Mouse (Mus musculus) layer of hippocampus, adult 8-10 months (tissue): ENCODE measurements around the gene Bbs12. TPM values are rescaled to one million over a fixed set of nuclear protein-coding genes. Genes with fewer than 3 reads are reported as not detected.

Source experiments
- DNase-seq, 2 experiments: peaks; one replicate each; pipeline ENCODE4 v3.0.0; 2022; ENCODE audit warnings: low spot score in 2 of 2
- total RNA-seq, 4 experiments: library from RNA; stranded (reverse); gene quantifications; 2 replicates each; pipeline ENCODE4 v1.2.4; 2022

Bbs12 gene
- total RNA-seq, 4 experiments from 2014 or later = 5.2 to 6.5 (median 6.3) TPM

DNA sequence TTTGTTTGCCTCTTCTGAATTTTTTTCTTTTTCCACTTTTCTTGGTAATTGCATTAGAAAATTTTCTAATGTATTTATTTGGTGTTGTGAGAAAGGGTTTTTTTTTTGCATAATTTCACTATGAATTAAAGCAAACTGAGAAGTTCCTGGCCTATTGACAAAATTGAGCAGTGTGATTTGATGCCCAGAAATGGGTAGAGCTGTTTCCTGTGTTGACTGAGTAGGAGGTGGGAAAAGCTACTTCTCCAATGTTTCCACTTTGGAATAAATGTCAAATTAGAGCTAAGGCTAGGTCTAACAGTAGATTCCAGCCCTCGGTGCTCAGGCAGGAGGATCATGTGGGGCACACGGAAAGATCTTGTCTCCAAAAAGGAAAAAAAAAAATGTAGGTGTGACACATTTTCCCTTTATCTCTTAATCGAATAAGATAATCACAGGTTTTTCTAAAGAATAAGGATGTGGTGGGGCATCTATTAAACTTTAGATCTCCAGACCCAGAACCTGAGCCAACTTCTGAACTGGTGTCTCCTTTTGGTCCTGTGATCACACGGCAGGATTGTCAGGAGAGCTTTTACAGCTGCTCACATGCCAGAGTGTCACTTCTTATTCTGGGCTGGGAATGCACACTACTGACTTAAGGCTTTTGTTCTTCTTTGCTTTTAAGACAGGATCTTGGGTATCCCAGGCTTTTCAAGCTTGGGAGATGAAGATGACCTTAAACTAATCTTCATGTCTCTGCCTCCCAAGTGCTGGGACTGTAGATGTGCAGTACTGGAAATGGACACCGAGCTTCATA lies 13.2 kb downstream of the Bbs12 start:
- no peak for DNase-seq

DNA sequence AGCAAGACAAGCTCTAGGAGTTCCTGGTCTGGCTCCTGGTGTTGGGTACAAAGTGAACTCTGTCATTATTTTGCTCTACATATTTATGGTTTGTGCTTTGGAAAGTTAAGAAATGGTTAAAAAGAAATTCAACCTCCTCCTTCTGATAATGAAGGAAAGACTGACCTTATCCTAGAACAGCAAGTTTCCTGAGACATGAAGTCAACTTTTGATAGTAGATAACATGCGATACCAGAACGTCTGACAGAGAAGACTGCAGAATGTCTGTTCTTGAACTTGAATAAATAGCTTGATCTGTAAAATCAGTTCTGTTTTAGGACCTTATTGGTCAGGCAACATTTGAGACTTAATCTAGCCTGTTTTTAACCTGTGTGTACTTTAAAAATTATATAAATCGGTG lies 14.3 kb downstream of the Bbs12 start:
- no peak for DNase-seq

GRCm38 (mm10) chr3:37328489-37328888 lies 16.1 kb downstream of the Bbs12 start:
- DNase-seq = no peak

DNA sequence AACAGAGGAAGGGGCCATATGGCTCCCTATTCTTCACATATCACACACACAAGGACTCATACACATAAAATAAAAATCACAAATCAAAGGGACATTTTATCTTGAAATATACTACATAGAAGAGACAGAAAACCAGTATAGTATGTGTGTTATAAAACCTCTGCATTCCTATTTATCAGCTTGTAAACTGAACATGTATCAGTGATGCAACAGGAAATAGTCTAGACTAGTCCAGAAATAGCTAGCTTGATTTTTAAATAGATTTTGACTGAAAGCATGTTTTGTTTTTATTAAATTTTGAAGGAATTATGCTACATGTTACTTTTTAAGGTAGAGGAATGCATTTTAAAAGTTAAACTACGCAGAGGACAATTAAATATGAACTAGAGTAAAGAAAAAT lies 17.6 kb downstream of the Bbs12 start:
- no peak for DNase-seq

DNA sequence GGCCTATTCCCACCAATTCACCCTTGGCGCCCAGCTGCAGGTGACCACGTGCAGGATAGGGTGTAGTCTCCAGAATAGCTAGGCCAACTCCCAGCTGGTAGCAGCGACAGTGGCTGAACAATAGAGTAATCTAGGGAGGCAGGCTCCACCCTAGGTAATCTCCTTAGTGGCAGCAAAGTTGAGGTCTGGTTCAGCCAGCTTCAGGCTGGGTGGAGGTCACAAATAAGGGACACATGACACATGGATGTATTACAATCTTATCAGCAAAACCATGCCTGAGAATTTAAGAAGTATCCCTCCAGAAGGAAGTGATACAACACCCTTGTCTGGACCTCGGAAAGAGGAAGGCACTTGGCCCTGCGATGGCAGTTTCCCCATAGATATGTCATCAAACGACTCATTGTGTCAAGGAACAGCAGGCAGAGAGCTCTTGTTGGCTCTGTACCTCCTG lies 19.7 kb downstream of the Bbs12 start:
- DNase-seq = no peak

GRCm38 (mm10) chr3:37334053-37334452 lies 21.7 kb downstream of the Bbs12 start:
- DNase-seq = no peak

DNA sequence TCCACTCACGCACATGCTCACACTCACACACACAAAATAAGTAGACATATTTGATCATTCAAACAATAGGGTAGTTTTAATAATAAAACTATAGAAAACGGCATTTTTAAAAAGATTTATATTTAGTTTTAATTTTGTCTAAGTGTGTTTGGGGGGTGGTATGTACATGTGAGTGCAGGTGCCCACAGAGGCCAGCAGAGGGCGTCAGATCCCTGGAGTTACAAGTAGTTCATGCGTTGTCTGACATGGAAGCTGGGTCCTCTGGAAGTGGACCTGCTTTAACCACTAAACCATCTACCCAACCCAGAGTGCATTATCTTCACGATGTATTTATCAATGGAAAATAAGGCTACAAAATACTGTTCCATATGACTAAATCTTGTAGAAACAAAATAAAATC lies 28.8 kb downstream of the Bbs12 start:
- DNase-seq = no peak

GRCm38 (mm10) chr3:37342811-37343210 lies 30.5 kb downstream of the Bbs12 start:
- no peak for DNase-seq

DNA sequence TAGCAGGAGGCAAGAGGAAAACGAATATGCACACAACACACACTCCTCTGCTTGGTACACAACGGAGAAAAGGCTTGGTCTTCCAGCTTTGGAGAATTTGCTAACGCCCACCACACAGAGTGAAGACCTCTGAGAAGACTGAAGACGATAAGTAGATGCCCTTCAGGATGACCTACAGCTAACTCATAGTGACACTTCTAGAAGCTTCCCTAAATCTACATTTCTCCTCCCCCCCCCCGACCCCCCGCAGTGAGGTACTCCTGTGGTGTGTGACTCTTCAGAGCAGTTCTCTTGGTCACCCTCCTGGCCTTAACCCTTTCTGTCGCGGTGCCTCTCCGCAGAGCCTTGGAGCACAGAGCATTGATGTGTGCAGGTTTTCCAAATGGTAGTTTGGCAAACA lies 35.3 kb downstream of the Bbs12 start:
- DNase-seq = no peak

DNA sequence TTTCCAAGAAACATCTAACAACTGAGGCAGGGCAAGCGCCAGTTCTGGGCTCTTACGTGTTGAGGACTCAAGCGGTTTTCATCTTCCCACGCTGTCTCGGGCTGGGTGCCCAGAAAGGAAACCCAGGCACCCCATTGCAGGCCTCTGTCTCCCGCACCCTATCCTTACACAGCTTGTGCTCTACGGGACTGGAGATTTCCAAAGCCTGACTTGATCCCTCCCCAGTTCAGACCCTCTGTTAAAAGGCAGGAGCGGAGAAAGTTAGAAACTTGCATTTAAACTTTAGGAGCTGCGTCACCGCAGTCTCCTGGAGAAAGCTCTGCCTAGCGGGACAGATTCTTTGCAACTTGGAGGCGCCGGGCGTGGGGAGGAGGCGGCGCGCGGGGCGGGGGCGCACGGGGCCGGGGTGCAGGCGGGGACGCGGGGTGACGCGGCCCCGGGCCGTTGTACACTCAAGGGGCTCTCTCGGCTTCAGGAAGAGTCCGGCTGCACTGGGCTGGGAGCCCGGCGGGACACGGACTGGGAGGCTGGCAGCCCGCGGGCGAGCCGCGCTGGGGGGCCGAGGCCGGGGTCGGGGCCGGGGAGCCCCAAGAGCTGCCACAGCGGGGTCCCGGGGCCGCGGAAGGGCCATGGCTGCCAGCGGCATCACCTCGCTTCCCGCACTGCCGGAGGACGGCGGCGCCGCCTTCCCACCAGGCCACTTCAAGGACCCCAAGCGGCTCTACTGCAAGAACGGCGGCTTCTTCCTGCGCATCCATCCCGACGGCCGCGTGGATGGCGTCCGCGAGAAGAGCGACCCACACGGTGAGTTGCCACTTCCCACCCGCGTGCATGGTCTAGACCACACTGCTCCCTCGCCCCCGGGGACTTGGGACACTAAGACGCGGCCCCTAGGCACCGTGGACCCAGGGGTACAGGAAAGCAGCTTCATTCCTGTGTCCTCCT lies 36.1 kb downstream of the Bbs12 start, which contains the start of gene Fgf2:
TSS of gene Fgf2 (plus strand) at position 126 of the 945 bp plus-strand sequence.
- peak in 1 of 2 experiments; percentile 16 for DNase-seq

GRCm38 (mm10) chr3:37349166-37349548 lies 36.8 kb downstream of the Bbs12 start:
- no peak for DNase-seq

DNA sequence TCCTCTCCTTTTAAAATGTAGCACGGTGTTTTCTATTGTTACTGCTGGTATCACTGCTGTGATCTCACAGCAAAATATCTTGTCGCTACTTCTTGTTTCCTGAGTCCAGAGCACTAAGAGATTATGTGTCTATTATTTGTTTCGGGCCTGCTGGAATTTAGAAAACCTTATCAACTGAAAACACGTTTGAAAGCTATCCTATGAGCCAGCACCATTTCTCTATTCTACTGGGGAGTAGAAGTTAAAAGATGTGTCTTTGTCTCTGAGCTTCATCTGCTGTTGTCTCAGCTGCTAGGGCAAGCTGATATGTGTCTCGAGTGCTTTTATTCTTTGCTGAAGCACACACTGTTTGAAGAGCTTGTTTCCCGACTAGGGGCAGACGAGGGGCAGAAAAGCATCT lies 38.0 kb downstream of the Bbs12 start:
- DNase-seq = no peak

DNA sequence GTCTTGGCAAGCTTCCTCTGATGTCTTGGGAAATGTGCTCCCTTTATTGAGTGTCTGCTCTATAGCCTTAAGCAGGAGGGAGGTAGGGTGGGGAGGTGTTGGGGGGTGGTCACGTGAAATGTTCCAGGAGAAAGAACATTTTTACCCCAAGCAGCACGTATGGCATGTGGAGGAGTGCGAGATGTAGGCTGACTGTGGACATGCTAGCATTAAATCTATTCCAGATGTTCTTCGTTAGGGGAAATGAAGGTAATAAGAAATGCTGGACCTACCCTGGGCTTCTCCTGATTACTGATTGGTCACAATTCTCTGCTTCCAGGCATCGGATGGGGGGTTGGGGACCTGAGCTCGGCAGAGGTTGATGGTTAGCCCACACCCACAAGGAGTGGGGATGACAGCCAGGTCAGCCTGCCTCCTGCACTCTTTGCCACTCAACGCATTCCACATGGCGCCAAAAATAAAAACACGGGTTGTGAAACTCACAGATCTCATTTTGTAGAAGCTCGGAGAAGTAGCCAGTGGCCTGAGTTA lies 41.7 kb downstream of the Bbs12 start:
- DNase-seq = no peak

DNA sequence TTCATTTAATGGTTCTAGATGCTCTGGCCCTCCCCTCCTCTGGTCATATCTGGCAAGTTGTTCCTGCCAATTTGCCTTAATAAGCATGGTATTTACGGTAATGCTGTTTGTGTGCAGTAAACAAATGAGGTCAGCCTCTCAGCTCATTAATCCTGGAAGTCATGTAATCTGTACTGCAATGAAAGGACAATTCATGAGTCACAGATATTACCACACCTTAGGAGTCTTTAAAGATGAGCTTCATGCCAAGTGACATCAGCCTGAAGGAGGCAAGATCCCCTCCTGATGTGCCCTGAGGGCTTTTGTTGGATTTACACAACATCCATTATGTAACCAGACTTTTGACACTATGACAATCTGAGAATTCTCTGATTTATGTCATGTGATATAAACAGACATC lies 42.4 kb downstream of the Bbs12 start:
- no peak for DNase-seq

DNA sequence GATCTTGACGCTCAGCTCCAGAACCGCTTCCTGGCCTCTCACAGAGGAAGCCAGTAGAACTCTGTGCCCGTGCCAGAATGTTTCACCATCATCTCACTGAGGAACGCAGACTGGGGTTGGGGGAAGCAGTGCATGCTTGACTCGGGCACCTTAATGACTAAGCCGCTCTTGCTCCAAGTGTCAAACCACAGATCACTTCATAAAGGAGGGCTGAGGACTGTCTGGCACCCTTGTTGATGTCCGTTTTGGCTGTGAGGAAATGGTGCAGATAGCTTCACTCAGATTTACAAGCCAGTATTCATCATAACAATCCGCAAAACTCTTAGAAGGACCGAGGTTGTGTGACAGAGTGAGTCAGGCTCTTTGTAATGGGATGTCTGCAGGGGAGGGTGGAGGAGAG lies 48.4 kb downstream of the Bbs12 start:
- DNase-seq = no peak

- DNase-seq = no peak
Measured at GRCm38 (mm10) chr3:37365144-37365543, 52.8 kb downstream of the Bbs12 start.

GRCm38 (mm10) chr3:37365976-37366375 lies 53.6 kb downstream of the Bbs12 start:
- DNase-seq = no peak

- no peak for DNase-seq
Measured at GRCm38 (mm10) chr3:37366381-37367053, 54.2 kb downstream of the Bbs12 start.

DNA sequence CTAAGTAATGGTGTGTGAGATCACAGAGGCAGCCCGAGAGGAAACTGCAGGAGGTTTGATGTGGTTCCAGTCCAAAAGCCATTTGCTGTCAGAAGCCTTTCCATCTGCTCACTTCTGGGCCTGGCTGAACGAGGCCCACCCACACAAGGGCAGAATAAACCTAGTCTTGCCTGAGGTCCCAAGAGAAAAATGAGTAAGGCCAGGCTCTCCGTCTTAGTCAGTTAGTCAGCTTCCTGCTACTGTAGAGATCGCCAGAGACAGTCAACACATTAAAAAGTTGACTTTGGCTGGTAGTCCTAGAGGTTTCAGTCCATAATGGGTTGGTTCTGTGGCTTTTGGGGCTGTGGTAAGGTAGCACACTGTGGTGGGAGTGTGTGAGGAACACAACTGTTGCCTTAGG lies 58.1 kb downstream of the Bbs12 start:
- no peak for DNase-seq
